Mouse (Mus musculus): ENCODE measurements around the gene Nck2.

- TF ChIP-seq CTCF (IDR thresholded peaks at IDR 0.05; ENCODE audit: control insufficient read depth, insufficient read depth, low read length) (no peak), POLR2A (IDR thresholded peaks at IDR 0.05; ENCODE audit: borderline replicate concordance, control insufficient read depth, low read depth, low read length) (no peak)
Observed at GRCm38 (mm10) chr1:43511667-43512066, 67.3 kb downstream of the Nck2 start.

Measured in bone marrow, adult 2 months (tissue).